Mouse (Mus musculus) neutrophil, adult 5-6 weeks (primary cell): Measurements from ENCODE around the gene Trim69. TPM values are rescaled to one million over a fixed set of nuclear protein-coding genes. Genes with fewer than 3 reads are reported as not detected.

Source experiments
- ATAC-seq: fragments of 151-379, 151-347 bp; 2 replicates; pipeline ENCODE4 v1.8.0; 2017; ENCODE audit warnings: mild to moderate bottlenecking, moderate TSS enrichment; ENCODE audit not compliant: insufficient number of reproducible peaks, poor library complexity, low FRiP score, severe bottlenecking; ENCODE audit errors: extremely low read depth
- total RNA-seq: library from RNA; stranded (forward); fragments of 200-1000 nt; gene quantifications from 2 replicates; pipeline ENCODE4 v1.2.3, GENCODE M21; 2017

Trim69 gene
- total RNA-seq, result not detected in 2 replicates

DNA sequence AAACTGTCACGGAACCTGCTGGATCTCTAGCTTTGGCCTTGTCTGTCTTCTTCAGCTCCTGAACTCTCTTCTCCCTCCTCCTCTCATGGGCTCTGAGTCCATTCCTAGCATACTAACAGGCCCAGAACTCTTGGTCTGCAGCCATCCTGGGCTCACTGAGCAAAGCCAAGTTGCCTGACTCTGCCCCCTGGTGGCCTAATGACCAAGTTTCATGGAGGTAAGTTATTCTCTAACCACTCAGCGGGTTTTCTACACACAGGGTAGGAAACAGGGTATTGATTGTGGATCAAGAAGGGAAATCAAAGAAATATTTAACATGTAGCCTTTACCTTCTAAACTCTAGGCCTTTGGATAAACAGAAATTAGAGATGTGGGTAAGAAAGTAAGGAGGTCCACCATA is at the start of gene Trim69:
TSS of gene Trim69 (plus strand) at position 21 of the 400 bp plus-strand sequence.
- peak; percentile 78 for ATAC-seq

DNA sequence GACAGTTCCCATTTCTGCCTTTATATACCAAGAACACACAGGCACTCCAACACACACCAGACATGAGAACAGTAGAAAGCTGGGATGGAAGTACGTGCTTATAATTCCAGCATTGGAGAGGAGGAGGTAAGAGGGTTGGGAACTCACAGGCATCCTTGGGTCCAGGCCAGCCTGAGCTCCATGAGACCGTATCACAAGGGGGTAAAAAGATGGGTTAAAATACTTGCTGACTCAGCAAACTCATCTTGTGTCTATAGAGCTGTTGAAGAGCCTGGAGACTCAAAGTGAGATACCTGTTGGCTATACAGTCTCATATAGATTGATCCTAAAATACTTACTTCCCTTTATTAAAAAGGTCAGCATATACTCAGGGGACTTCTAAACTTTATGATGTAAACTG is 43.6 kb upstream of the Trim69 start:
- no peak for ATAC-seq

GRCm38 (mm10) chr2:122117961-122118958 is 42.2 kb upstream of the Trim69 start, which contains the start of gene Spg11:
Spg11 (minus strand) TSS chr2:122118386.
- peak; percentile 99 for ATAC-seq

- no peak for ATAC-seq
Observed at GRCm38 (mm10) chr2:122125680-122126572, 34.6 kb upstream of the Trim69 start.

- ATAC-seq, result no peak
Observed at GRCm38 (mm10) chr2:122126765-122127347, 33.6 kb upstream of the Trim69 start.

GRCm38 (mm10) chr2:122127635-122128034 is 32.9 kb upstream of the Trim69 start:
- ATAC-seq, result no peak

DNA sequence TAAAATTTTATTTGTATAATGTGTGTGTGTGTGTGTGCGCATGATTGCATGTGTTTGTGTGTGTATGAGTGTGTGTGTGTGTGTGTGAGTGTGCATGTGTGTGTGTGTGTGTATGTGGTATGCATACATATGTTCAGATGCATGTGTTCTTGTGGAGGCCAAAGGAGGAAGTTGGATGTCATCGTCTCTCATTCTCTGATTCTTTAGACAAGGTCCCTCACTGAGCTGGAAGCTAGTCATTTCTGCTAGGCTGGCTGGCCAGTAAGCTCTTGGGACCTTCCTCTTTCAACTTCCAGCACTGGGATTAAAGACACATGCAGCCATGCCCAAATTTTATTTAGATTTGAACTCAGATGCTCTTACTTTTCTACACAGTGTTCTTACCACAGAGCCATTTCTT is 28.4 kb upstream of the Trim69 start:
- ATAC-seq, result no peak

DNA sequence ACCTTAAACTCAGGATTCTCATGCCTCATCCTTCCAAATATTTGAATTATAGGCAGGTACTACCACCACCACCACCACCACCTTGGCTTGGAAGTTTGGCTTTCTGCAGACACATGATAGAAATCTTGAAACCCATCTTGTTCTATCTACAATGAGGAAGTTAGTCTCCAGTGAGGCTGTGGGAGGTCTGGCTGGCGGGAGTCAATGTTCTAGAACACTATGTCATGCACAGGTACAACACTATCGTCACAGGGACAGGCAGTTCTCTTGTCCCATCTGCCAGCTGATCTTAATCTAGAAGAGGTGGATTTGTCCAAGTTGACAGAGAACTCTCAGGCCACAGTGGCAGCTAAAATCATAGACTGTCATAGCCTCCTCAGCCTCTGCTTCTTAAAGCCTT is 27.9 kb upstream of the Trim69 start:
- no peak for ATAC-seq

GRCm38 (mm10) chr2:122137839-122138465 is 22.5 kb upstream of the Trim69 start:
- no peak for ATAC-seq

- ATAC-seq, result no peak
Observed at GRCm38 (mm10) chr2:122140815-122141214, 19.7 kb upstream of the Trim69 start.

DNA sequence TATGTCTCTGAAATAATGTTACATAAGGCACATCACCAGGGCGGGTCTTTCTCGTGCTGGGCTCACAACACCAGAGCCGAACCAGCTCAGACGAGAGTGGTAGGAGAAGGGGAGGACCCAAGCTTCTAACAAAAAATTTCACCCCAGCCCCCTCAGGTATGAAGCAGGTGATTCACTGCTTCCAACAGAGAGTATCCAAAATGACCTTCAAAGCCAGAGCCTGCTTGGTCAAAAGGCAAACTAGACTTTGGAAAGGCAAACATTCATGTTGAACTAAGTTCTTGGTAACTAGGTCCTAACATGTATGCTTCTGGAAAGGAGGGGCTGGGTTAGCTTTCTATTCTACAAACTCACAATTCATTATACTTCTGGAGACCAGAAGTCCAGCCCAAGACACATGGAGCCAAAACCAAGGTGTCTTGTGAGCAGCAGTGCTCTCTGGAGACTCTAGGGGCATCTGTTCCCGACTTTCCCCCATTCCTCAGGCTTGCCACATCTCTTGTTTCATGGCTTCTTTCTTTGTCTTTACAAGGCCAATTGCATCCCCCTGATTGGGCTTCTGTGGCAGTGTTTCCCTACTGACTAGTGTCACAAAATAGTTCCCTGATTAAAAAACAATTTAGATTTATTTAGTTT is 19.1 kb upstream of the Trim69 start:
- peak; percentile 35; the same call in 1 of the 2 replicates for ATAC-seq

- ATAC-seq, result no peak
Observed at GRCm38 (mm10) chr2:122143111-122143510, 17.4 kb upstream of the Trim69 start.

DNA sequence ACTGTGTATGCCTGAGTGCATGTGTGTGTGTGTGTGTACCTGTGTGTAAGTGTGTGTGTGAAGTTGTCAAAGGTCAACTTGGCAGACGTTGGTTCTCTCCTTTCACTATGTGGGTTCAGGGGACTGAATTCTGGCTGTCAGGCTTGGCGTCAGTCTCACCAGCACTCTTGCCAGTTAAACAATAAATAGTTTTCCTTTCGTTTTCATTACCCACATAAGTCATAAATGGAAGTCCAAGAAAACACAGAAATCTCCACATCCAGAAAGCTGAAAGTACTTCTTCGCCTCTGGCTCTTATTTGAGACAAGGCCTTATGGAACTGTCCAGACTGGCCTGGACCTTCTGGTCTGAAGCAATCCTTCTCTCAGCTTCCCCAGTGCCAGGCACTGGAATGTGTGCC is 14.7 kb upstream of the Trim69 start:
- ATAC-seq, result no peak

DNA sequence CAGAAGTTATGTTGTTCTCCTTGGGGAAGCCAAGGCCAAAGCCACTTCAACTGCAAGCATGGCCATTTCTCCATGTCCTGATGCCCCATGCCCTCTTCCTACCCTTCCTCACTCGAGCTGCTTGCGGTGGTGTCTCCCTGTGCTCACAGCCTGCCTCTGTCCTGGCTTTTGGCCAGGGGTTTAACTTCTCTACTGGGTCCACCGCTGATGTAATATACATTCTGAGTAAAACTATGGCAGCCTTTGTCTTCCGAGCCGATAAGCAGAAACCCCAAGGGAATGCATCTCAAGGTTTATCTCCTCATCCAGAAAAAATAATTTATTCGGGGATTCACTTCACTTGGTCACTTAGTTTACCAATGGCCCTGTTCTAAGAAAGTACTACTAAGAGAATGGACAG is 13.8 kb upstream of the Trim69 start:
- no peak for ATAC-seq

DNA sequence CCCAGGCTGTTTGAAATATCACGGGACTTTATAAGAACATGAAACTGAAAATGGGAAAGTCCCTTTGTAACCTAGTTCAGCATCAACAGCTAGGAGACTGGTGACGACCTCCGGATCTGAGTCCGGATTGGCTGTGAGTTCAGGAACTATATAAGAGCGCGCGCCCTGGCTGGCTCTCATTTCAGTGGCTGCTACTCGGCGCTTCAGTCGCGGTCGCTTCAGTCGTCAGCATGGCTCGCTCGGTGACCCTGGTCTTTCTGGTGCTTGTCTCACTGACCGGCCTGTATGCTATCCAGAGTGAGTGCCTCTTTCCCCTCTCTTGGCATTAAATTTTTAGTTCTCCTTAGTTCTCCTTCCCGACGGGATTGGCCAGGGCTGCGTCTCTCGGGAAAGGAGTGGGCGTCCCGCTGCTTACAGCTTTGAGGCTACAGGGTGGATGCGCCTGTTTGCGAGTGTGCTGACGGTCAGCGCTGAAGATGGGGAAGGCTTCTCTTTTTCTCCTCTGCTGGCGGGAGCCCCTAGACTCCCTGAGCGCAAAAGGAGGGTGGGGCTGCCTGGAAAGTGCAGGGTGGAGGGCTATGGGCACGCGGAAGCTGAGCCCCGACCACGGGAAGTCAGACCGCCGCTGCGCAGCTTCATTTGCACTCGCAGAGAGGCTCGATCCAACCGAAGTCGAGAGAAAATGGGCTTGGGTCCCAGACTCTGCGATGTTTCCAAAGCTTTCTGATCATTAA is 12.8 kb upstream of the Trim69 start, which contains the start of gene B2m:
TSS of gene B2m (plus strand) at position 179 of the 734 bp plus-strand sequence.
- peak; percentile 90 for ATAC-seq

DNA sequence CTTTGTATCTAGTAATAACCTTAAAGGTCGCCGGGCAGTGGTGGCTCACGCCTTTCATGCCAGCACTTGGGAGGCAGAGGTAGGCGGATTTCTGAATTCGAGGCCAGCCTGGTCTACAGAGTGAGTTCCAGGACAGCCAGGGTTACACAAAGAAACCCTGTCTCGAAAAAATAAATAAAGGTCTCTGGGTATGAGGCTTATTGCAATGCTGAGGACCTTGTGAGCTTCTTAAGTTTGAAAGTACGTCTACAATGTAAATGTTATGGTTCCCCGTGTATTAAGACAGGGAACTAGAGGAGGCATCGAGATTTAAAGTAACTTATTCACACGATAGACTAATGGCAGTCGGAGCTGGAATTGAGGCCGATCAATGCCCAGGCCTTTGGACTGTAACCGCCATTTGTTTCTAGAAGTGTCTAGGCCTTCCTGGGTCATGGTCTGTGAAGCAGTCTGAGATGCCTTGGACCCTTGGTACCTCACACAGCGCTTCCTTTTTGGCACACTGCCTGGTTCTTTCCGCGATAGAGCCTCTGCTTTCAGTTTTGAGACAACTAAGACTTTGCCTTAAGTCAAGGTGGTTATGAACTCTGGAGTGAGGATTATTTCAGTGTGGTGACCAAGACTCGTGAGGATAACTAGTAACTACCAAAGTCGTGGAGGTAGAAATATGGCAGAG is 12.1 kb upstream of the Trim69 start:
- ATAC-seq, result peak; percentile 40

- ATAC-seq, result no peak
Observed at GRCm38 (mm10) chr2:122149316-122149715, 11.2 kb upstream of the Trim69 start.
